Comparison of ENCODE assay signal across 8 mouse cellular contexts in the genomic region with DNA sequence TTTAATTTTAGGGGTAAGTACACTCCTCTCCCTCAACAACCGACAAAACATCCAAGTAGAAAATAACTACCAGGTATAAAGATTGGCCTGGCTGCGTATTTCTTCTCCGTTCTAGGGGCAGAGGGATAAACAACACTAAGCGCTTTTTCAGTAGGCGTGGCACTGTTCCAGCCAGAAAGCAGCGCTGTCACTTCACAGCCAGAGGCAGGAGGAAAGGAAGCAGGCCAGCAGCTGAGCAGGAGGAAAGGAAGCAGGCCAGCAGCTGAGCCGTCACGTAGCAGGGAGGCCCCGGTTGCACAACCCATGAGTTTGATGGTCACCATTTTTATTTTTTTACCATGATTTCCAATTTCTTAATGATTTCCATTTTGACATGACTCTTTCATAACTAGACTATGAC. TPM values are rescaled to one million over a fixed set of nuclear protein-coding genes. Genes with fewer than 3 reads are reported as not detected.
DNase-seq lines count a peak whose midpoint lies in the region; ATAC-seq and TF ChIP-seq lines count a peak whose summit lies in the region.

No protein-coding gene starts in this region.

- peak overlapping the region; percentile 99 for H3K27ac ChIP-seq in brown adipose tissue, adult 24 weeks (replicated peaks; ENCODE audit: low read depth, low read length)
- peak overlapping the region; percentile 99 for H3K27ac ChIP-seq in forebrain, embryonic 16.5 days (ENCODE audit: low read length)

- 45% methylated on average over 9 of the region's 9 CpGs for WGBS in forebrain, embryonic 16.5 days

- H3K4me1 ChIP-seq in E14TG2a.4 (replicated peaks; ENCODE audit: low read depth, low read length) = peaks cover 43% of the 10 kb centered on the region
- peaks cover 12% of the 10 kb centered on the region for H3K4me1 ChIP-seq in brown adipose tissue, adult 24 weeks (ENCODE audit: control insufficient read depth, insufficient read depth, insufficient read length, low read length)
- peaks cover 31% of the 10 kb centered on the region for H3K4me1 ChIP-seq in forebrain, embryonic 16.5 days (replicated peaks; ENCODE audit: control insufficient read depth, insufficient read depth, low read length)

- H3K27me3 ChIP-seq in E14TG2a.4 (ENCODE audit: insufficient read depth, low read length) = no peaks in the 10 kb centered on the region
- no peaks in the 10 kb centered on the region for H3K27me3 ChIP-seq in forebrain, embryonic 16.5 days (replicated peaks; ENCODE audit: control insufficient read depth, insufficient read depth, low read length)

- no peaks in the 10 kb centered on the region for H3K9me3 ChIP-seq in E14TG2a.4 (ENCODE audit: low read length)
- H3K9me3 ChIP-seq in forebrain, embryonic 16.5 days (ENCODE audit: control insufficient read depth, low read length) = no peaks in the 10 kb centered on the region

- DNase-seq in heart, postnatal 4 days = peak; percentile 88
- peak; percentile 67 for DNase-seq in layer of hippocampus, adult 9-11 months
- DNase-seq in lung, postnatal 10 days = peak; percentile 89
- peak; percentile 63 to 66 for DNase-seq in right cerebral cortex, adult 2 months (ENCODE audit: low spot score in 2 of 2)
- DNase-seq in urinary bladder, postnatal 14 days (ENCODE audit: low spot score) = peak; percentile 77

- H3K36me3 ChIP-seq in E14TG2a.4 (ENCODE audit: insufficient read depth, low read length) = peaks cover 62% of the 10 kb centered on the region
- 0 out of 2 replicates have a peak, but pooled peaks cover 6% of the 10 kb centered on the region for H3K36me3 ChIP-seq in forebrain, embryonic 16.5 days (ENCODE audit: control insufficient read depth, insufficient read depth)

- H3K4me3 ChIP-seq in E14TG2a.4 (replicated peaks; ENCODE audit: low read length) = peak overlapping the region; percentile 95; the same call in 1 of the 2 replicates
- H3K4me3 ChIP-seq in brown adipose tissue, adult 24 weeks (ENCODE audit: insufficient read depth, low read depth, low read length) = no peak overlapping the region
- H3K4me3 ChIP-seq in forebrain, embryonic 16.5 days (replicated peaks; ENCODE audit: low read length) = no peak overlapping the region

- H3K9ac ChIP-seq in forebrain, embryonic 16.5 days (replicated peaks; ENCODE audit: low read depth, low read length) = no peak overlapping the region

- ATAC-seq in forebrain, embryonic 16.5 days = no peak

- TF ChIP-seq CTCF in E14TG2a.4 (conservative IDR thresholded peaks at IDR 0.05; ENCODE audit: low read length) = no peak

- no peak overlapping the region for H3K4me2 ChIP-seq in forebrain, embryonic 16.5 days (ENCODE audit: low read length)

RNA-seq across cellular contexts. Expression of gene Isca1, which starts 1.6 kb away (rescaled TPM):
- polyA plus RNA-seq in brown adipose tissue, adult 24 weeks (2012; ENCODE audit: insufficient read depth, insufficient read length, missing spikeins) = 286 and 370 TPM in 2 replicates
- polyA plus RNA-seq in forebrain, embryonic 16.5 days (2015; fragmentation: Nextera tagmentation; extraction: Ambion mirVana) = 145 and 149 TPM in 2 replicates
- total RNA-seq in heart, postnatal 4 days (2021) = 100 to 1,000 TPM; 158 to 168 TPM

RNA-seq across cellular contexts. Expression of gene Gm49354, which starts 10.8 kb away (rescaled TPM):
- polyA plus RNA-seq in brown adipose tissue, adult 24 weeks (2012; ENCODE audit: insufficient read depth, insufficient read length, missing spikeins) = not detected in 2 replicates
- not detected in 2 replicates for polyA plus RNA-seq in forebrain, embryonic 16.5 days (2015; fragmentation: Nextera tagmentation; extraction: Ambion mirVana)
- not detected for total RNA-seq in heart, postnatal 4 days (2021)

RNA-seq across cellular contexts. Expression of gene 1700014D04Rik, which starts 24.7 kb away (rescaled TPM):
- not detected in 2 replicates for polyA plus RNA-seq in brown adipose tissue, adult 24 weeks (2012; ENCODE audit: insufficient read depth, insufficient read length, missing spikeins)
- 0.54 TPM in 1 of 2 replicates, not detected in the other for polyA plus RNA-seq in forebrain, embryonic 16.5 days (2015; fragmentation: Nextera tagmentation; extraction: Ambion mirVana)
- total RNA-seq in heart, postnatal 4 days (2021) = under 1 TPM; 0.14 to 0.38 TPM

RNA-seq across cellular contexts. Expression of gene Spata31d1d, which starts 39.7 kb away (rescaled TPM):
- polyA plus RNA-seq in brown adipose tissue, adult 24 weeks (2012; ENCODE audit: insufficient read depth, insufficient read length, missing spikeins) = not detected in 2 replicates
- not detected in 2 replicates for polyA plus RNA-seq in forebrain, embryonic 16.5 days (2015; fragmentation: Nextera tagmentation; extraction: Ambion mirVana)
- total RNA-seq in heart, postnatal 4 days (2021) = not detected

RNA-seq across cellular contexts. Expression of gene Tut7, which starts 51.7 kb away (rescaled TPM):
- polyA plus RNA-seq in brown adipose tissue, adult 24 weeks (2012; ENCODE audit: insufficient read depth, insufficient read length, missing spikeins) = 33.9 and 51.0 TPM in 2 replicates
- 57.7 and 65.1 TPM in 2 replicates for polyA plus RNA-seq in forebrain, embryonic 16.5 days (2015; fragmentation: Nextera tagmentation; extraction: Ambion mirVana)
- 10 to 100 TPM; 52.2 to 54.1 TPM for total RNA-seq in heart, postnatal 4 days (2021)
